Mouse (Mus musculus): ENCODE measurements around the gene Itga2b.

- no peak for TF ChIP-seq POLR2A (IDR thresholded peaks at IDR 0.05; ENCODE audit: low read depth, low read length)
- TF ChIP-seq CTCF (conservative IDR thresholded peaks at IDR 0.05; ENCODE audit: insufficient read depth, insufficient read length, low read depth, low read length) = no peak
These were observed 63.5 kb downstream of the Itga2b start for GRCm38 (mm10) chr11:102406401-102406800.
